ENCODE assay signal across 10 mouse cellular contexts in the genomic region with DNA sequence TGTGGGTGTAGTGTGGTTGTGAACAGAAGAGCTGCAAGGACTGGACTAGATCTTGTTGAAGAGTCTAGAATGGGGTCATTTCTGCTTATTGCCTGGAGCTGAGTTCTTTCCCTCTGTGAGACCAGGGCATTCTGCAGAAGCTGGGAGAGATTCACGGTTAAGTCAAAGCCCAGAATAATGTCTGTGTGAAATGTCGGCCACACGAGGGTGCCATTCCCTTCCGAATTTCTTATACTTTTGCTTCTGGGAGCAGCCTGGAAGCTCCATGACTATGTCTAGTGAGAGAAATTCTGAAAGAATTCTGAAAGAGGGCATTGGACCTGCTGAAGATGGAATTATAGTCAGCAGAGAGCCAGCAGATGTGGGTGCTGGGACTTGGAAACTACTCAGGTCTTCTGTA. TPM values are rescaled to one million over a fixed set of nuclear protein-coding genes. Genes with fewer than 3 reads are reported as not detected.
DNase-seq lines count a peak whose midpoint lies in the region; ATAC-seq lines count a peak whose summit lies in the region.
"Had no signal": no experiment of that assay in that cellular context is flagged by ENCODE, and none has a peak within 500 bp of the region (broad histone marks: within the 10 kb centered on the region; RNA-seq: fewer than 3 reads in every experiment).

No protein-coding gene starts in this region.

- H3K4me2 ChIP-seq in hindbrain, embryonic 13.5 days: no peak overlapping the region
- no peak overlapping the region for H3K4me2 ChIP-seq in hindbrain, embryonic 11.5 days (replicated peaks; ENCODE audit: low read depth, low read length)
- H3K4me2 ChIP-seq: neural tube, embryonic 12.5 days had no signal

- no peak overlapping the region for H3K27ac ChIP-seq in hindbrain, embryonic 10.5 days
- H3K27ac ChIP-seq in hindbrain, embryonic 13.5 days: no peak overlapping the region
- H3K27ac ChIP-seq in hindbrain, embryonic 11.5 days (ENCODE audit: low read depth, low read length): no peak overlapping the region
- H3K27ac ChIP-seq: neural tube, embryonic 12.5 days had no signal

- intact Hi-C loops in left cerebral cortex, postnatal 36 days (cut with DNase I): loop anchor here (2.0 to 10.0 kb wide), 2 partner anchors 37 to 277 kb away; no protein-coding TSS in a partner anchor

- H3K27me3 ChIP-seq in hindbrain, embryonic 10.5 days (ENCODE audit: insufficient read depth, poor library complexity, severe bottlenecking): no peaks in the 10 kb centered on the region; the same call in 1 of the 2 replicates
- 0 out of 2 replicates have a peak, but pooled peaks cover 2% of the 10 kb centered on the region for H3K27me3 ChIP-seq in hindbrain, embryonic 13.5 days
- no peaks in the 10 kb centered on the region for H3K27me3 ChIP-seq in hindbrain, embryonic 11.5 days (ENCODE audit: control insufficient read depth, insufficient read depth, low read length)
- H3K27me3 ChIP-seq: neural tube, embryonic 12.5 days had no signal

- H3K9ac ChIP-seq in hindbrain, embryonic 13.5 days: no peak overlapping the region
- no peak overlapping the region for H3K9ac ChIP-seq in hindbrain, embryonic 11.5 days (ENCODE audit: low read depth, low read length)
- H3K9ac ChIP-seq: neural tube, embryonic 12.5 days had no signal

- DNase-seq in hindbrain, embryonic 10.5 days (ENCODE audit: low spot score): peak; percentile 49
- DNase-seq in Muller cell, postnatal 12 days (ENCODE audit: inconsistent ontology term): peak; percentile 66
- peak; percentile 85 to 89 for DNase-seq in cerebellum, postnatal 14 days
- peak; percentile 61 for DNase-seq in hindbrain, embryonic 11.5 days (ENCODE audit: low spot score)
- peak; percentile 53 to 70 for DNase-seq in left cerebral cortex, postnatal 36 days (ENCODE audit: low spot score in 2 of 2)
- peak; percentile 71 for DNase-seq in ovary, postnatal 36 days (ENCODE audit: low spot score)

- WGBS in hindbrain, embryonic 10.5 days: 12% methylated on average over 4 of the region's 4 CpGs
- WGBS in hindbrain, embryonic 13.5 days: 12% methylated on average over 4 of the region's 4 CpGs
- 16% methylated on average over 4 of the region's 4 CpGs for WGBS in hindbrain, embryonic 11.5 days

- H3K9me3 ChIP-seq in hindbrain, embryonic 10.5 days: no peaks in the 10 kb centered on the region
- no peaks in the 10 kb centered on the region for H3K9me3 ChIP-seq in hindbrain, embryonic 13.5 days
- no peaks in the 10 kb centered on the region for H3K9me3 ChIP-seq in hindbrain, embryonic 11.5 days (ENCODE audit: control insufficient read depth, low read length)
- H3K9me3 ChIP-seq: neural tube, embryonic 12.5 days had no signal

- no peak overlapping the region for H3K4me3 ChIP-seq in hindbrain, embryonic 10.5 days
- no peak overlapping the region for H3K4me3 ChIP-seq in hindbrain, embryonic 13.5 days
- H3K4me3 ChIP-seq in hindbrain, embryonic 11.5 days (ENCODE audit: low read depth, low read length): no peak overlapping the region
- H3K4me3 ChIP-seq: neural tube, embryonic 12.5 days had no signal

- ATAC-seq in hindbrain, embryonic 13.5 days (ENCODE audit: low FRiP score): no peak
- no peak for ATAC-seq in hindbrain, embryonic 11.5 days (ENCODE audit: low FRiP score)
- ATAC-seq in activated CD4-positive, CD25-positive, alpha-beta regulatory T cell, adult 4 months: no peak

- H3K36me3 ChIP-seq in hindbrain, embryonic 10.5 days: no peaks in the 10 kb centered on the region
- peaks cover 3% of the 10 kb centered on the region; the same call in 1 of the 2 replicates for H3K36me3 ChIP-seq in hindbrain, embryonic 13.5 days
- H3K36me3 ChIP-seq in hindbrain, embryonic 11.5 days (ENCODE audit: control insufficient read depth, insufficient read depth, low read length): no peaks in the 10 kb centered on the region
- H3K36me3 ChIP-seq: neural tube, embryonic 12.5 days had no signal

- H3K4me1 ChIP-seq in hindbrain, embryonic 10.5 days (replicated peaks): peaks cover 11% of the 10 kb centered on the region
- H3K4me1 ChIP-seq in hindbrain, embryonic 13.5 days (replicated peaks): peaks cover 14% of the 10 kb centered on the region
- H3K4me1 ChIP-seq in hindbrain, embryonic 11.5 days (replicated peaks; ENCODE audit: control insufficient read depth, insufficient read depth, low read length): no peaks in the 10 kb centered on the region; the same call in 1 of the 2 replicates

RNA-seq across cellular contexts. Expression of gene Fam198a, which starts 3.0 kb away (rescaled TPM):
- polyA plus RNA-seq in hindbrain, embryonic 10.5 days (2016; fragmentation: Nextera tagmentation; extraction: Ambion mirVana): 0.52 and 0.70 TPM in 2 replicates
- 2.1 and 2.5 TPM in 2 replicates for polyA plus RNA-seq in hindbrain, embryonic 13.5 days (2015; fragmentation: Nextera tagmentation; extraction: Ambion mirVana)
- polyA plus RNA-seq in hindbrain, embryonic 11.5 days (2014; fragmentation: Nextera tagmentation; extraction: Ambion mirVana): 0.29 and 0.46 TPM in 2 replicates
- 1 to 10 TPM; 5.2 to 5.4 TPM for total RNA-seq in left cerebral cortex, postnatal 36 days (2021)
- polyA plus RNA-seq in activated CD4-positive, CD25-positive, alpha-beta regulatory T cell, adult 4 months (2017; shearing (Covaris generic)): not detected

RNA-seq across cellular contexts. Expression of gene Cyp8b1, which starts 31.7 kb away (rescaled TPM):
- not detected in 2 replicates for polyA plus RNA-seq in hindbrain, embryonic 10.5 days (2016; fragmentation: Nextera tagmentation; extraction: Ambion mirVana)
- polyA plus RNA-seq in hindbrain, embryonic 13.5 days (2015; fragmentation: Nextera tagmentation; extraction: Ambion mirVana): not detected in 2 replicates
- polyA plus RNA-seq in hindbrain, embryonic 11.5 days (2014; fragmentation: Nextera tagmentation; extraction: Ambion mirVana): not detected in 2 replicates
- not detected for total RNA-seq in left cerebral cortex, postnatal 36 days (2021)
- not detected for polyA plus RNA-seq in activated CD4-positive, CD25-positive, alpha-beta regulatory T cell, adult 4 months (2017; shearing (Covaris generic))
- polyA plus RNA-seq: heart, embryonic 14.5 days; neural tube, embryonic 12.5 days had no signal

RNA-seq across cellular contexts. Expression of gene Pomgnt2, which starts 49.1 kb away (rescaled TPM):
- polyA plus RNA-seq in hindbrain, embryonic 10.5 days (2016; fragmentation: Nextera tagmentation; extraction: Ambion mirVana): 14.7 and 16.3 TPM in 2 replicates
- polyA plus RNA-seq in hindbrain, embryonic 13.5 days (2015; fragmentation: Nextera tagmentation; extraction: Ambion mirVana): 23.4 and 25.2 TPM in 2 replicates
- 8.8 and 9.6 TPM in 2 replicates for polyA plus RNA-seq in hindbrain, embryonic 11.5 days (2014; fragmentation: Nextera tagmentation; extraction: Ambion mirVana)
- 10 to 100 TPM; 38.0 to 38.2 TPM for total RNA-seq in left cerebral cortex, postnatal 36 days (2021)
- not detected for polyA plus RNA-seq in activated CD4-positive, CD25-positive, alpha-beta regulatory T cell, adult 4 months (2017; shearing (Covaris generic))

RNA-seq across cellular contexts. Expression of gene Ackr2, which starts 49.6 kb away (rescaled TPM):
- polyA plus RNA-seq in hindbrain, embryonic 10.5 days (2016; fragmentation: Nextera tagmentation; extraction: Ambion mirVana): 0.51 and 0.89 TPM in 2 replicates
- 2.1 and 2.5 TPM in 2 replicates for polyA plus RNA-seq in hindbrain, embryonic 13.5 days (2015; fragmentation: Nextera tagmentation; extraction: Ambion mirVana)
- polyA plus RNA-seq in hindbrain, embryonic 11.5 days (2014; fragmentation: Nextera tagmentation; extraction: Ambion mirVana): 1.2 and 1.4 TPM in 2 replicates
- 1 to 10 TPM; 7.3 to 8.4 TPM for total RNA-seq in left cerebral cortex, postnatal 36 days (2021)
- polyA plus RNA-seq in activated CD4-positive, CD25-positive, alpha-beta regulatory T cell, adult 4 months (2017; shearing (Covaris generic)): not detected
